Mouse (Mus musculus) CH12F3 (cell line): ENCODE results near the gene Neu2.

ENCODE experiments used
- in situ Hi-C: fragments of 300-500 bp; cut with MboI; formaldehyde crosslinking; loops from 2 replicates; pipeline ENCODE4 v1.14.3; 2020; ENCODE audit warnings: low sequenced_read_pairs

Gene Neu2

DNA sequence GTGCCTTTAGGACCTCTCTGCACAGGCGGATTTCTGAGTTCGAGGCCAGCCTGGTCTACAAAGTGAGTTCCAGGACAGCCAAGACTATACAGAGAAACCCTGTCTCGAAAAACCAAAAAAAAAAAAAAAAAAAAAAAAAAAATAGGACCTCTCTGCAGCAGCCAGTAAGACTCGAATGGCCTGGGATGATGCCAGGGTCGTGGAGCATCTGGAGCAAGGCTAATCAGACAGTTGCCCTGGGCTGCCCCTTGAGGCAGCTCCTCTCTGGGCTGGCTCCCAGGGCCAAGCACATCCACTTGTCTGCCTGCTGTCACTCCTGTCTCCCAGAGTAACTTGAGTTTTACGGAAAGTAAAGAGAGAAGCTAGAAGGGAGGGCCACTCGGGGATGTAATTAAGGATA, 135.4 kb downstream of the Neu2 start:
- in situ Hi-C loops = no loop called here

DNA sequence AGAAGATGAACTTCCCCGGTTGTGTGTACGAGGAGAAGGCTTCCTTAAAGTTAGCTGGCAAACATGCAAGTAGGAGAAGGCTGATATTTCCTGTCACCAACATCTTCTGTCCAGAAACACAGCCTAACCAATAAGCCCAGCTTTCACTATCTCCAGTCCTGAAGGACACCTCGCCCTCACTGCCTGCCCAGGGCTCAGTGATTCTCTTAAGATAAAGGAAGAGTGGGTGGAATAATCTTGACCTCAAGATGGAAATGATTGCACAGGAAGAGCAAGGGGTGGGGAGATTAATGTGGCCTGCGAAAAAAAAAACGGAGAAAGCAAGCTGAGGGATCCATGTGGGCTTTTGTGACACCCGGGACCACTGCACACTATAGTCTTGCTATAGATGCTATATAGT, 136.1 kb downstream of the Neu2 start:
- in situ Hi-C loops = no loop called here
